Mouse (Mus musculus) forebrain, embryonic 12.5 days (tissue): Measurements from ENCODE around the gene Ncbp2. TPM values are rescaled to one million over a fixed set of nuclear protein-coding genes. Genes with fewer than 3 reads are reported as not detected.
A peak's percentile ranks its signal among the peaks of the same experiment; 100 is the strongest.

ENCODE experiments used
- ATAC-seq: fragments of 200-750 bp; cut with Nextera tagmentation; 2 replicates; pipeline ENCODE4 v1.8.0; 2017; ENCODE audit warnings: moderate TSS enrichment; ENCODE audit not compliant: low FRiP score
- H3K27ac ChIP-seq: fragments of 300-500 bp; sonication (generic); 2 replicates; pipeline ENCODE4 v1.5.1; 2016; ENCODE audit warnings: mild to moderate bottlenecking
- H3K27me3 ChIP-seq: fragments of 300-500 bp; sonication (generic); 2 replicates; pipeline ENCODE4 v1.6.1; 2016; ENCODE audit warnings: mild to moderate bottlenecking
- H3K36me3 ChIP-seq: fragments of 300-500 bp; sonication (generic); replicated peaks from 2 replicates; pipeline ENCODE4 v1.6.1; 2016; ENCODE audit warnings: mild to moderate bottlenecking
- H3K4me1 ChIP-seq: fragments of 300-500 bp; sonication (generic); 2 replicates; pipeline ENCODE4 v1.6.1; 2016
- H3K4me2 ChIP-seq: fragments of 300-500 bp; sonication (generic); 2 replicates; pipeline ENCODE4 v1.6.1; 2016; ENCODE audit warnings: mild to moderate bottlenecking, moderate library complexity
- H3K4me3 ChIP-seq: fragments of 300-500 bp; sonication (generic); replicated peaks from 2 replicates; pipeline ENCODE4 v1.5.1; 2016; ENCODE audit warnings: mild to moderate bottlenecking
- H3K9ac ChIP-seq: fragments of 300-500 bp; sonication (generic); 2 replicates; pipeline ENCODE4 v1.6.1; 2016; ENCODE audit warnings: mild to moderate bottlenecking
- H3K9me3 ChIP-seq: fragments of 300-500 bp; sonication (generic); 2 replicates; pipeline ENCODE4 v1.6.1; 2016
- WGBS: fragments of 180-500 bp; shearing (Covaris S2); methylation state at CpG from one replicate; pipeline ENCODE4 v1.1.7; 2016; 5-methylcytosine and 5-hydroxymethylcytosine counted together
- microRNA-seq: library from miRNA; unstranded; fragments of <30 nt; microRNA quantifications from one replicate; pipeline ENCODE4, GENCODE M21; 2017
- polyA plus RNA-seq: library from polyadenylated mRNA; unstranded; fragments of >200 nt; fragmentation: Nextera tagmentation; extraction: Ambion mirVana; gene quantifications from 2 replicates; pipeline ENCODE4 v1.2.1, GENCODE M21; 2016

Ncbp2 gene
- polyA plus RNA-seq, 1 experiment from 2014 or later, result 134 TPM

GRCm38 (mm10) chr16:31993195-31993594 is 44.9 kb downstream of the Ncbp2 start:
- Histone ChIP-seq H3K4me2 (no peak overlapping the region), H3K36me3 (peaks cover 35% of the 10 kb centered on the region), H3K4me1 (no peaks in the 10 kb centered on the region), H3K4me3 (no peak overlapping the region), H3K27me3 (no peaks in the 10 kb centered on the region), H3K9me3 (no peaks in the 10 kb centered on the region), H3K27ac (no peak overlapping the region), H3K9ac (no peak overlapping the region)
- ATAC-seq, result no peak
- WGBS, result 94% methylated on average over 4 of the region's 4 CpGs

DNA sequence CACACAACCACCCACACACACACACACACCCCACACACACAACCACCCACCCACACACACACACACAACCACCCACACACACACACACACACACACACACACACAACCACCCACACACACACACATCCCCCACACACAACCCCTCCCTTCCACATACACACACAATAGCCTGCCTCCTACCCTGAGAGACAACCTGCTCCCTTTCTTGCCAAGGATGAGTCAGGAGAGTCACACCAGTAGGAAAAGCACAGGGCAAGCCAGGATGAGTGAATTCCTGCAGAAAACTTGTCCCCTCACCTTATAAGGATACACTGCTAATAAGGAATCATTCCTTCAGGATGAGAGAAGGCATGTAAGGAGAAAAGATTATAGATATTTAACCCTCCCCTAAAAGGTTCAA is 45.6 kb downstream of the Ncbp2 start:
- Histone ChIP-seq H3K36me3 (peaks cover 30% of the 10 kb centered on the region), H3K27me3 (no peaks in the 10 kb centered on the region), H3K27ac (no peak overlapping the region), H3K9me3 (no peaks in the 10 kb centered on the region), H3K9ac (no peak overlapping the region), H3K4me3 (no peak overlapping the region), H3K4me2 (no peak overlapping the region), H3K4me1 (no peaks in the 10 kb centered on the region)
- ATAC-seq, result no peak

DNA sequence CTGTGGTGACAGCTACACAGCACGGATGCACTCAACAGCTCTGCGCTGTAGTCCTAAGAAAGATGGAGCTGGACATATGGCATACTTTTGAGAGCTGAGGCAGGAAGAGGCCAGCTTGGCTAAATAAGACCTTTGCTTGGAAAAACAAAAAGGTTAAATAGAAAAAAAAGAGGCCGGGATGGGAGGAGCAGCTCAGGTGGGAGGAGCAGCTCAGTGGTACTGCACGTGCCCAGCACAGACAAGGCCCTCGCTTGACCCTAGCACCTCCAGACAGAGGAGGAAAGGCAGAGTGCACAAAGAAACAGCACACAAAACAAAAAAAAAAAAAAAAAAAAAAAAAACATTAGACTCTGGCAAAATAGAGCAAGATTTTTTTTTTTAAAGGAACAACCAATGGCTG is 48.1 kb downstream of the Ncbp2 start:
- peaks cover 4% of the 10 kb centered on the region for H3K4me1 ChIP-seq
- H3K36me3 ChIP-seq, result peaks cover 18% of the 10 kb centered on the region
- H3K9me3 ChIP-seq, result no peaks in the 10 kb centered on the region
- no peak for ATAC-seq
- H3K4me3 ChIP-seq, result no peak overlapping the region
- no peaks in the 10 kb centered on the region for H3K27me3 ChIP-seq
- H3K4me2 ChIP-seq, result no peak overlapping the region
- 81% methylated on average over 5 of the region's 5 CpGs for WGBS
- H3K27ac ChIP-seq, result no peak overlapping the region
- no peak overlapping the region for H3K9ac ChIP-seq

GRCm38 (mm10) chr16:32002509-32003477 is 54.5 kb downstream of the Ncbp2 start, which contains the start of gene Senp5:
TSS of gene Senp5 (minus strand) at chr16:32003287.
- Histone ChIP-seq H3K9ac (peak within 1 kb of the TSS; percentile 94), H3K27ac (peak within 1 kb of the TSS; percentile 76), H3K27me3 (no peaks in the 10 kb centered on the region), H3K4me3 (peak within 1 kb of the TSS; percentile 96), H3K4me2 (peak within 1 kb of the TSS; percentile 90), H3K4me1 (peaks cover 19% of the 10 kb centered on the region), H3K9me3 (no peaks in the 10 kb centered on the region), H3K36me3 (no peaks in the 10 kb centered on the region)
- 2% methylated on average over 66 of the region's 66 CpGs for WGBS
- ATAC-seq, result peak; percentile 96

DNA sequence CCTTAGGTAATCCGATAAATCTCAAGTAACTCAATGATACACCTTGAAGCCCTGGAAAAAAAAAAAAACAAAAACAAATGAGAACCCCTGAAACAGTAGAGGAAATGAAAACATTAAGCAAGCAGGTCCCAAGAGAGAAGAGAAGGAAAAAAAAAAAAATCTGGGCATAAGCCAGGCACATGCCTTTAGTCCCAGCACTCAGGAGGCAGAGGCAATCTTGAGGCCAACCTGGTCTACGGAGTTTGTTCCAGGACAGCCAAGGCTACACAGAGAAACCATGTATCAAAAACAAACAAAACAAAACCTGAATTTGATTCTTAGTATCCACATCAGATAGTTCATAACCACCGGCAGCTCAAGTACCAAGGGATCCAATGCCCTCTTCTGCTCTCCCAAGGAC is 56.4 kb downstream of the Ncbp2 start:
- Histone ChIP-seq H3K36me3 (no peaks in the 10 kb centered on the region), H3K4me1 (peaks cover 19% of the 10 kb centered on the region), H3K9me3 (no peaks in the 10 kb centered on the region), H3K27ac (no peak overlapping the region), H3K9ac (no peak overlapping the region), H3K4me2 (no peak overlapping the region), H3K4me3 (no peak overlapping the region), H3K27me3 (no peaks in the 10 kb centered on the region)
- no peak for ATAC-seq
- 96% methylated on average over 3 of the region's 3 CpGs for WGBS

GRCm38 (mm10) chr16:32008529-32009293 is 60.4 kb downstream of the Ncbp2 start:
- Histone ChIP-seq H3K4me2 (no peak overlapping the region), H3K4me3 (no peak overlapping the region), H3K27me3 (no peaks in the 10 kb centered on the region), H3K4me1 (peaks cover under 1% of the 10 kb centered on the region; the same call in 1 of the 2 replicates), H3K9me3 (no peaks in the 10 kb centered on the region), H3K27ac (no peak overlapping the region), H3K36me3 (peaks cover 5% of the 10 kb centered on the region), H3K9ac (no peak overlapping the region)
- WGBS, result 76% methylated on average over 10 of the region's 10 CpGs
- ATAC-seq, result no peak

- no peaks in the 10 kb centered on the region for H3K4me1 ChIP-seq
- H3K36me3 ChIP-seq, result peaks cover 5% of the 10 kb centered on the region
- H3K9ac ChIP-seq, result no peak overlapping the region
- H3K27ac ChIP-seq, result no peak overlapping the region
- no peak for ATAC-seq
- H3K27me3 ChIP-seq, result no peaks in the 10 kb centered on the region
- H3K4me3 ChIP-seq, result no peak overlapping the region
- no peaks in the 10 kb centered on the region for H3K9me3 ChIP-seq
- WGBS, result 50% methylated on average over 5 of the region's 5 CpGs
- no peak overlapping the region for H3K4me2 ChIP-seq
Measured at GRCm38 (mm10) chr16:32009913-32010312, 61.6 kb downstream of the Ncbp2 start.

DNA sequence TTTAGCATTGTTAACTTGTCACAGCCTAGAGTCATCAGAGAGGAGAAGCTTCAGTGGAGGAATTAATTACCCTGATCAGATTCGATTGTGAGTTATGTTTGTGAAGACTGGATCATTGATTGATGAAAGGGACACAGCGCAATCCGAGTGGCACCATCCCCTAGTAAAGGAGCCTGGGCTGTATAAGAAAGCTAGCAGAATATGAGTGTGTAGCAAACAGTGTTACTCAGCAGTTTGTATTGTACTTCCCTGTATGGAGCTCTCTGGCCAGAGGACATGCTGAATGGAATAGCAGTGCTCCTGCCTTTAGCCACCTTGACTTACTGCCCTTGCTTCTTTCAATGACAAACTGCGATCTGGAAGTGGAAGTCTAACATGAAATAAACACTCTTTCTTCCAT is 62.0 kb downstream of the Ncbp2 start:
- WGBS, result 86% methylated on average over 4 of the region's 4 CpGs
- no peaks in the 10 kb centered on the region for H3K4me1 ChIP-seq
- no peaks in the 10 kb centered on the region for H3K27me3 ChIP-seq
- no peak overlapping the region for H3K27ac ChIP-seq
- no peak for ATAC-seq
- H3K9me3 ChIP-seq, result no peaks in the 10 kb centered on the region
- H3K36me3 ChIP-seq, result peaks cover 7% of the 10 kb centered on the region
- H3K4me3 ChIP-seq, result no peak overlapping the region
- H3K9ac ChIP-seq, result no peak overlapping the region
- no peak overlapping the region for H3K4me2 ChIP-seq

Small RNA genes lying within 50 kb of the gene (microRNA-seq; reads per million reads assigned to microRNA genes)
- gene Gm26269, result not detected

Other genes with a start within 250 kb of the Ncbp2 start
- gene Meltf, start 69.7 kb upstream of the Ncbp2 start, polyA plus RNA-seq, result 0.09 TPM in 2 replicates
- gene Pigz, start 14.7 kb upstream of the Ncbp2 start, polyA plus RNA-seq, result 1.1 and 1.5 TPM in 2 replicates
- 79.7 and 91.9 TPM in 2 replicates for gene 0610012G03Rik, start within 50 bp of the Ncbp2 start, polyA plus RNA-seq
- gene Senp5, start 54.8 kb downstream of the Ncbp2 start, polyA plus RNA-seq, result 24.1 and 25.0 TPM in 2 replicates
- 57.1 and 59.1 TPM in 2 replicates for gene Pak2, start 130.8 kb downstream of the Ncbp2 start, polyA plus RNA-seq
- gene Pigx, start 151.2 kb downstream of the Ncbp2 start, polyA plus RNA-seq, result 127 and 133 TPM in 2 replicates
- gene Cep19, start 151.3 kb downstream of the Ncbp2 start, polyA plus RNA-seq, result 39.7 and 43.8 TPM in 2 replicates
- 6.8 and 7.4 TPM in 2 replicates for gene Nrros, start 217.1 kb downstream of the Ncbp2 start, polyA plus RNA-seq
- gene Bex6, start 231.3 kb downstream of the Ncbp2 start, polyA plus RNA-seq, result not detected in 2 replicates